Mouse (Mus musculus): ENCODE results near the gene Hip1. TPM values are rescaled to one million over a fixed set of nuclear protein-coding genes. Genes with fewer than 3 reads are reported as not detected.
A peak's percentile ranks its signal among the peaks of the same experiment; 100 is the strongest.
"Not testable (repeated sequence)": the region's sequence is repeated elsewhere in the genome, so short reads cannot be mapped to it uniquely, and the experiment has no call there.

Gene Hip1
- polyA plus RNA-seq, 1 experiment from 2014 or later: 74.3 TPM

GRCm38 (mm10) chr5:135456515-135456914 is 88.4 kb downstream of the Hip1 start:
- no peak for ATAC-seq
- no peak for TF ChIP-seq CTCF (IDR thresholded peaks at IDR 0.05)
- ChIA-PET POLR2A (no interaction called here), CTCF (interaction anchor here (0.7 kb wide), 1 partner anchor 52 kb away, joined by 3 read pairs; no protein-coding TSS in a partner anchor)
- in situ Hi-C loops (cut with MboI; ENCODE audit: low pct_unique_long_range_greater_than_20kb): no loop called here
- H3K27me3 ChIP-seq: no peaks in the 10 kb centered on the region
- no peak for DNase-seq (ENCODE audit: low read depth, low spot score)

GRCm38 (mm10) chr5:135454256-135454655 is 90.7 kb downstream of the Hip1 start:
- no peak for TF ChIP-seq CTCF (IDR thresholded peaks at IDR 0.05)
- POLR2A ChIA-PET: no interaction called here
- in situ Hi-C loops (cut with MboI; ENCODE audit: low pct_unique_long_range_greater_than_20kb): no loop called here
- ATAC-seq: no peak
- no peaks in the 10 kb centered on the region for H3K27me3 ChIP-seq
- CTCF ChIA-PET: no interaction called here
- no peak for DNase-seq (ENCODE audit: low read depth, low spot score)

- H3K27me3 ChIP-seq; in situ Hi-C loops (cut with MboI; ENCODE audit: low pct_unique_long_range_greater_than_20kb); CTCF ChIA-PET; ATAC-seq; DNase-seq (ENCODE audit: low read depth, low spot score): not testable (repeated sequence)
- POLR2A ChIA-PET: interaction anchor here (0.6 kb wide), 1 partner anchor 117 kb away, joined by 3 read pairs; no protein-coding TSS in a partner anchor
Observed at GRCm38 (mm10) chr5:135451559-135451958, 93.4 kb downstream of the Hip1 start.

DNA sequence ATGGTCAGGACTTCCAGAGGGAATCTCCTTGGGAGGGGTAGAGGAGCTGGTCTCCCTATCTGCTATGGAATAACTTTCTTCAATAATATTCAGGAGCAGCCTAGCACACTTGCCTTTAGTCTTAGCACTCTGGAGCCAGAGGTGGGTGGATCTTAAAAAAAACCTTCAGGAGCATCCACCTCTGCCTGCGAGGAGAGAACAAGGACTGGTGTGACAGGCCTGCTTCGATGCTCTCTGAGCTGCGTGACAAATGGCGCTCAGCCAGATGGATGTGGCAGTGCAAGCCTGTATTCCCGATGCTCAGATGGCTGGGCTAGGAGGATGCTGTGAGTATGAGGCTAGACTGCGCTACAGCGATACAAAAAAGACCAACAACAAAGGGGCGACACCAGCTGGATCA is 93.8 kb downstream of the Hip1 start:
- CTCF ChIA-PET: no interaction called here
- DNase-seq (ENCODE audit: low read depth, low spot score) (no peak), ATAC-seq (no peak)
- no peaks in the 10 kb centered on the region for H3K27me3 ChIP-seq
- POLR2A ChIA-PET: interaction anchor here (0.6 kb wide), 1 partner anchor 118 kb away, joined by 3 read pairs; no protein-coding TSS in a partner anchor
- in situ Hi-C loops (cut with MboI; ENCODE audit: low pct_unique_long_range_greater_than_20kb): no loop called here
- TF ChIP-seq CTCF (IDR thresholded peaks at IDR 0.05): no peak

GRCm38 (mm10) chr5:135445755-135446154 is 99.2 kb downstream of the Hip1 start:
- in situ Hi-C loops (cut with MboI; ENCODE audit: low pct_unique_long_range_greater_than_20kb): no loop called here
- CTCF ChIA-PET: interaction anchor here (0.8 to 1.4 kb wide), 3 partner anchors 14 to 45 kb away, joined by 3 read pairs; no protein-coding TSS in a partner anchor
- TF ChIP-seq CTCF (IDR thresholded peaks at IDR 0.05): no peak
- DNase-seq (ENCODE audit: low read depth, low spot score): no peak
- no peaks in the 10 kb centered on the region for H3K27me3 ChIP-seq
- POLR2A ChIA-PET: no interaction called here
- ATAC-seq: no peak

- no peaks in the 10 kb centered on the region for H3K27me3 ChIP-seq
- ATAC-seq: peak; percentile 88
- POLR2A ChIA-PET: interaction anchor here (0.6 to 1.6 kb wide), 4 partner anchors 9 to 67 kb away, joined by 3 to 5 read pairs (median 4); no protein-coding TSS in a partner anchor
- peak; percentile 99 for DNase-seq (ENCODE audit: low read depth, low spot score)
- in situ Hi-C loops (cut with MboI; ENCODE audit: low pct_unique_long_range_greater_than_20kb): no loop called here
- TF ChIP-seq CTCF (IDR thresholded peaks at IDR 0.05): no peak
- CTCF ChIA-PET: interaction anchor here (0.8 to 1.8 kb wide), 5 partner anchors 9 to 49 kb away, joined by 3 to 7 read pairs (median 3); no protein-coding TSS in a partner anchor
Observed at GRCm38 (mm10) chr5:135442430-135442829, 102.5 kb downstream of the Hip1 start.

DNA sequence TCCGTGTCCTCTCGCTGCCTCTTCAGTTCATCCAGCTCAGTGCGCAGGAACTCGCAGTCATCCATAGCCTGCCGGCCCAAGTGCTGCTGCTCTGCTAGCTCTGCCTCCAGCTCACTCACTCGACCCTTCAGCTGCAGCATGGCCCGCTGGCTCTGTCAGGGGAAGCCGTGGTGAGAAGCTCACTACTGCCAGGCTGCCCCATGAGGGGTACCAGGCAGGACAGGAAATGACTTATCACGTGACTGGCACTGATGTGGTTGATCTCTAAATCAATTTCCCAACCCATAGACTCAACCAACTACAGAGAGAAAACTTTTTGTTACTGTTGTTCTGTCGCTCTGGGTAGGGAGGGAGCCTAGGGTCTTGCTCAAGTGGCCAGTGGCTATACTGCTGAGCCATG is 109.9 kb downstream of the Hip1 start:
- TF ChIP-seq CTCF (IDR thresholded peaks at IDR 0.05): no peak
- H3K27me3 ChIP-seq: no peaks in the 10 kb centered on the region
- ChIA-PET POLR2A (interaction anchor here (1.1 kb wide), 1 partner anchor 74 kb away, joined by 3 read pairs; no protein-coding TSS in a partner anchor), CTCF (interaction anchor here (1.1 to 1.7 kb wide), 3 partner anchors 10 to 55 kb away, joined by 3 to 5 read pairs (median 4); no protein-coding TSS in a partner anchor)
- ATAC-seq (no peak), DNase-seq (ENCODE audit: low read depth, low spot score) (no peak)
- in situ Hi-C loops (cut with MboI; ENCODE audit: low pct_unique_long_range_greater_than_20kb): no loop called here

DNA sequence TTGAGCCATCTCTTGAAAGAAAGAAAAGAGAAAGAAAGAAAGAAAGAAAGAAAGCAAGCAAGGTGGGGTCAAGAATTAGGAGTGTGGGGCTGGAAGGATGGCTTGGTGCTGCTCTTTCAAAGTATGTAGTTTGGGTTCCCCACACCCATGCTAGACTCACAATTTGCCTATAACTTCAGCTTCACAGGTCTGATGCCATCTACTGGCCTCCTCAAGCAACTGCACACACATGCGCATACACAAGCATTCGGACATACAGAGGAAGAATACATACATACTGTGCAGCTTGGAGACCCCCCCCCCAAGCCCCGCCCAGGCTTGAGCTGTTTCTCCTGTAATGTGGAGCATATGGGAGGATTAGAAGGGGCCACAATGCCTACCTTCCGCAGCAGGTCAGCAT is 111.1 kb downstream of the Hip1 start:
- TF ChIP-seq CTCF (IDR thresholded peaks at IDR 0.05): no peak
- in situ Hi-C loops (cut with MboI; ENCODE audit: low pct_unique_long_range_greater_than_20kb): no loop called here
- no peaks in the 10 kb centered on the region for H3K27me3 ChIP-seq
- ChIA-PET CTCF (interaction anchor here (1.0 to 2.1 kb wide), 5 partner anchors 8 to 115 kb away, joined by 3 to 5 read pairs (median 4); no protein-coding TSS in a partner anchor), POLR2A (interaction anchor here (2.1 kb wide), 1 partner anchor 9 kb away, joined by 5 read pairs; no protein-coding TSS in a partner anchor)
- DNase-seq (ENCODE audit: low read depth, low spot score) (no peak), ATAC-seq (no peak)

DNA sequence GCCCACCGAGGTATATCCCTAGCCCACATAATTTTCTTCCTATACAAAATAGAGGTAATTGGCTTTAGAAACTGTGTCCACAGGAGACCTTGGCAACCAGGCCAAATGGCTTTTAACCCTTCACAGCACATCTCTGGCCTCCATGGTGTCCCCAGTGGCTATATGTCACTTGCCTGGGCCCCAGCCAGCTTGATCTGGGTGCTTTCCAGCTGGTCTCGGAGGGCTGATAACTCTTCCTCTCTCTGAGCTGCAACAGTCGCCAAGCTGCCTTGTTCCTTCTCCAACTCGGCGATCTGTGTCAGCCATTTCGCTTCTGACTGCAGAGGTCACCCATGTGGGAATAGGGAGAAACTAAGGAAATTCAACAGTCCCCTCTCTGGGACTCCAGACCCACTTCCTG is 113.8 kb downstream of the Hip1 start:
- in situ Hi-C loops (cut with MboI; ENCODE audit: low pct_unique_long_range_greater_than_20kb): no loop called here
- ChIA-PET CTCF (no interaction called here), POLR2A (interaction anchor here (1.2 kb wide), 1 partner anchor 8 kb away, joined by 3 read pairs; no protein-coding TSS in a partner anchor)
- no peak for ATAC-seq
- no peak for DNase-seq (ENCODE audit: low read depth, low spot score)
- TF ChIP-seq CTCF (IDR thresholded peaks at IDR 0.05): no peak
- no peaks in the 10 kb centered on the region for H3K27me3 ChIP-seq

GRCm38 (mm10) chr5:135428786-135429185 is 116.1 kb downstream of the Hip1 start:
- ATAC-seq (no peak), DNase-seq (ENCODE audit: low read depth, low spot score) (no peak)
- TF ChIP-seq CTCF (IDR thresholded peaks at IDR 0.05): peak; percentile 83
- H3K27me3 ChIP-seq: no peaks in the 10 kb centered on the region
- ChIA-PET POLR2A (no interaction called here), CTCF (interaction anchor here (0.8 to 1.9 kb wide), 8 partner anchors 8 to 136 kb away, joined by 3 to 6 read pairs (median 3); no protein-coding TSS in a partner anchor)
- in situ Hi-C loops (cut with MboI; ENCODE audit: low pct_unique_long_range_greater_than_20kb): no loop called here

GRCm38 (mm10) chr5:135410266-135410665 is 134.7 kb downstream of the Hip1 start:
- ChIA-PET POLR2A (no interaction called here), CTCF (interaction anchor here (1.2 kb wide), 1 partner anchor 10 kb away, joined by 4 read pairs; no protein-coding TSS in a partner anchor)
- no peaks in the 10 kb centered on the region for H3K27me3 ChIP-seq
- no peak for DNase-seq (ENCODE audit: low read depth, low spot score)
- no peak for TF ChIP-seq CTCF (IDR thresholded peaks at IDR 0.05)
- in situ Hi-C loops (cut with MboI; ENCODE audit: low pct_unique_long_range_greater_than_20kb): no loop called here
- ATAC-seq: no peak

Measured in Patski (cell line).